Mouse (Mus musculus): ENCODE results near the gene Ypel1. TPM values are rescaled to one million over a fixed set of nuclear protein-coding genes. Genes with fewer than 3 reads are reported as not detected.

The Ypel1 gene
- total RNA-seq, 2 experiments from 2014 or later = 0.54 to 3.5 TPM

Other genes with a start within 250 kb of the Ypel1 start
- 1.9 and 2.0 TPM in 2 replicates for gene Spag6l, start 240.2 kb upstream of the Ypel1 start, total RNA-seq (2015)
- 0.78 and 2.6 TPM in 2 replicates for gene Spag6l, start 240.2 kb upstream of the Ypel1 start, total RNA-seq (2017)
- gene Igll1, start 205.7 kb upstream of the Ypel1 start, total RNA-seq (2015) = 0.46 and 1.8 TPM in 2 replicates
- 0.24 and 1.8 TPM in 2 replicates for gene Igll1, start 205.7 kb upstream of the Ypel1 start, total RNA-seq (2017)
- 81.0 and 89.2 TPM in 2 replicates for gene Top3b, start 199.0 kb upstream of the Ypel1 start, total RNA-seq (2015)
- 104 and 108 TPM in 2 replicates for gene Top3b, start 199.0 kb upstream of the Ypel1 start, total RNA-seq (2017)
- 0.99 and 1.4 TPM in 2 replicates for gene Vpreb1, start 198.9 kb upstream of the Ypel1 start, total RNA-seq (2015)
- 0.12 TPM in 1 of 2 replicates, not detected in the other for gene Vpreb1, start 198.9 kb upstream of the Ypel1 start, total RNA-seq (2017)
- gene Ppm1f, start 173.2 kb upstream of the Ypel1 start, total RNA-seq (2015) = 17.3 and 17.4 TPM in 2 replicates
- 43.6 and 45.2 TPM in 2 replicates for gene Ppm1f, start 173.2 kb upstream of the Ypel1 start, total RNA-seq (2017)
- gene Mapk1, start 86.3 kb upstream of the Ypel1 start, total RNA-seq (2015) = 144 TPM in 2 replicates
- 136 and 152 TPM in 2 replicates for gene Mapk1, start 86.3 kb upstream of the Ypel1 start, total RNA-seq (2017)
- gene Ppil2, start 41.6 kb downstream of the Ypel1 start, total RNA-seq (2015) = 63.6 and 73.0 TPM in 2 replicates
- 86.8 and 99.8 TPM in 2 replicates for gene Ppil2, start 41.6 kb downstream of the Ypel1 start, total RNA-seq (2017)
- gene 2610318N02Rik, start 55.5 kb downstream of the Ypel1 start, total RNA-seq (2015) = 37.9 and 38.9 TPM in 2 replicates
- 22.4 and 25.9 TPM in 2 replicates for gene 2610318N02Rik, start 55.5 kb downstream of the Ypel1 start, total RNA-seq (2017)
- 197 and 208 TPM in 2 replicates for gene Sdf2l1, start 62.7 kb downstream of the Ypel1 start, total RNA-seq (2015)
- 162 and 222 TPM in 2 replicates for gene Sdf2l1, start 62.7 kb downstream of the Ypel1 start, total RNA-seq (2017)
- 25.7 TPM in 2 replicates for gene Ydjc, start 74.9 kb downstream of the Ypel1 start, total RNA-seq (2015)
- gene Ydjc, start 74.9 kb downstream of the Ypel1 start, total RNA-seq (2017) = 23.5 and 24.4 TPM in 2 replicates
- 2.2 and 4.8 TPM in 2 replicates for gene Ccdc116, start 77.5 kb downstream of the Ypel1 start, total RNA-seq (2015)
- 2.0 and 8.1 TPM in 2 replicates for gene Ccdc116, start 77.5 kb downstream of the Ypel1 start, total RNA-seq (2017)
- 312 and 333 TPM in 2 replicates for gene Ube2l3, start 133.0 kb downstream of the Ypel1 start, total RNA-seq (2015)
- gene Ube2l3, start 133.0 kb downstream of the Ypel1 start, total RNA-seq (2017) = 87.5 and 107 TPM in 2 replicates
- 0.69 and 0.95 TPM in 2 replicates for gene Rimbp3, start 138.9 kb downstream of the Ypel1 start, total RNA-seq (2015)
- 0.58 and 1.3 TPM in 2 replicates for gene Rimbp3, start 138.9 kb downstream of the Ypel1 start, total RNA-seq (2017)
- 1.8 and 1.9 TPM in 2 replicates for gene Hic2, start 163.9 kb downstream of the Ypel1 start, total RNA-seq (2015)
- gene Hic2, start 163.9 kb downstream of the Ypel1 start, total RNA-seq (2017) = 2.1 and 2.3 TPM in 2 replicates
- gene Tmem191c, start 206.4 kb downstream of the Ypel1 start, total RNA-seq (2015) = 4.2 and 5.2 TPM in 2 replicates
- gene Tmem191c, start 206.4 kb downstream of the Ypel1 start, total RNA-seq (2017) = 5.5 and 8.8 TPM in 2 replicates

Measured in megakaryocyte progenitor cell, adult 5-6 weeks (primary cell).